Mouse (Mus musculus) adrenal gland, postnatal 10 days (tissue): ENCODE measurements at regions not wholly inside any gene's neighbourhood (a gene's known extent, or its start where the extent isn't known, plus 50 kb on each side); places are given as distances from the start of the nearest gene placed in this dataset.
A peak's percentile ranks its signal among the peaks of the same experiment; 100 is the strongest.

ENCODE experiments used
- DNase-seq: peaks from one replicate; pipeline ENCODE4 v3.0.0; 2021; ENCODE audit warnings: mixed read lengths

DNA sequence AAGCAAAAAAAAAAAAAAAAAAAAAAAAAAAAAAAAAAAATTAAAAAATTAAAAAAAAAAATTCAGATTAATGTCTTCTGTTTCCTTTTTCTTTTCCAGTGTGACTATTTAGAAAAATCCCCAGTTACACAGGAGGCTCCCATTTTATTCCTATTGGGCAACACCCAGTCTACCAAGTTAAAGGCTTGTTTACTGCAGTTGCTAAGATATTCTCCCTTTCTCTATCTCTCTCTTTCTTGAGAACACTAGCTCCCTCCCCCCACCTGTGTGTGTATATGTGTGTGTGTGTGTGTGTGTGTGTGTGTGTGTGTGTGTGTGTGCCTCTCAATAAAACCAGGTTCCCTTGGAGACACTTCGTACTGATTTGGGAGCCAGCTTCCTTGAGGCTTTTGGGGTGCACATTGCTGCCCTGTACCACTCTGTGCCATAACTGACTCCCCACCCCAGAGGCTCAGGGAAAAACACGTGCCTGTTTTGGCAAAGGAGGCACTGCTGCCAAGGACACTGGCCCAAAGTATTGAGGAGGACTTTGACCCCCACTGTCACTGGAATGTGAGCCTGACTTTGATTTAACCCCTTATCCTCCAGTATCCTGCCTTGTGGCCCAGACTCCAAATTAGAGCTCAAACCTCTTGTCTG is 50.3 kb downstream of the Anapc15-ps start:
- DNase-seq, result peak; percentile 63

DNA sequence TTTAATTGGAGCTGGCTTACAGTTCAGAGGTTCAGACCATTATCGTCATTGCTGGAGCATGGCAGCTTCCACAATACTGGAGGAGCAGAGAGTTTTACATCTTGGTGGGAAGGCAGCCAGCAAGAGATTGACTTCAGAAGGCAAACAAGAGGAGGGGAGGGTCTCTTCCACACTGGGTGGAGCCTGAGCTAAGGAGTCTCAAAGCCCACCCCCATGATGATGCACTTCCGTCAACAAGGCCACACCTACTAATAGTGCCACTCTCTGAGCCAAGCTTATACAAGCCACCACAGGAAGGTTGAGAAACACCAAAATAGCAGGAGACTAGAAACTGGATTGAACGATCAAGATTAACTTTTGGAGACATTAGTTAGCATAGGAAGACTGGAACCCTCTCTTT is 52.5 kb downstream of the Anapc15-ps start:
- no peak for DNase-seq

- no peak for DNase-seq
These were observed 53.6 kb downstream of the Anapc15-ps start for GRCm38 (mm10) chr10:95619601-95620000.

DNA sequence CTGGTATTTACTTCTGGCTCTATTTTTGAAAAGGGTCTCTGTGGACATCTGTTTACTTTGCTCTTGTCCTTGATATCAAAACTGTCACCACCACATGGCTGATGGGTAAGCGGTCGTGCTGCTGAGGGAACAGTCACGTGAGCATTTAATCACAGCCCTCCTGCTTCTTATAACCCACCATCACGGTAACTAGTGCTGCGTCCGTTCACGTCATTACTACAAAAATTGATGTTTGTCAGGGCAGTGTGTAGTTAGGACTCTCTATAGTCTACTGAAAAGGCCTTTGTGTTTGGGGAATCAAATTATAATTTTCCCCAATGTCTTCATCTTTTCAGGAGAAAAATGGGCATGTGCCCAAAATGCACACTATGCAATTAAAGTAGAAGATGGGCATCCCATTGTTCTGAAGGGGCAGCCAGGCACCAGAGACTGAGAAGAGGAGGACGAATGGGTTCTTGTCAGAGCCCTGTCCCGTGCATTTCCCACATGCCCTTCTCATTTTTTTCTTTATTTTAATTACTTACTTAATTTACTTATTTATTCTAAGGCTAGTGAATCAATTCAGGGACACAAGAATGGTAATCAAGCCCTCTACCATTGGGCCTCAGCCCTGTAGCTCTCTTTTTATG is 54.6 kb upstream of the Nudt4 start:
- no peak for DNase-seq

- peak; percentile 65 for DNase-seq
These were observed 52.9 kb upstream of the Nudt4 start for GRCm38 (mm10) chr10:95616821-95617220.

- no peak for DNase-seq
These were observed 52.1 kb upstream of the Nudt4 start for GRCm38 (mm10) chr10:95615849-95616650.
